Mouse (Mus musculus) gastrocnemius, postnatal 10 days (tissue): ENCODE data around the gene Cep44. TPM values are rescaled to one million over a fixed set of nuclear protein-coding genes. Genes with fewer than 3 reads are reported as not detected.

Source experiments
- DNase-seq: peaks from one replicate; pipeline ENCODE4 v3.0.0; 2021; ENCODE audit warnings: mixed read lengths
- microRNA-seq, 2 experiments: library from miRNA; unstranded; fragments of <30 nt; microRNA quantifications; one replicate each; pipeline ENCODE4 v1.2.0; 2021
- total RNA-seq, 2 experiments: library from RNA; stranded (reverse); gene quantifications; 2 replicates each; pipeline ENCODE4 v1.2.3; 2021

The Cep44 gene
- total RNA-seq, 2 experiments from 2014 or later, result 13.3 to 14.5 TPM

GRCm38 (mm10) chr8:56486006-56486405 lies 64.8 kb downstream of the Cep44 start:
- no peak for DNase-seq

Small RNA genes within 50 kb of the gene (microRNA-seq; reads per million reads assigned to microRNA genes)
- 0 reads per million in 2 experiments for gene Gm25992

Other genes with a start within 250 kb of the Cep44 start
- 10 to 100 TPM; 20.8 to 26.0 TPM for gene Fbxo8, start within 50 bp of the Cep44 start, total RNA-seq